Mouse (Mus musculus) spleen, adult 2 months (tissue): ENCODE measurements around the gene Ubtd1. TPM values are rescaled to one million over a fixed set of nuclear protein-coding genes. Genes with fewer than 3 reads are reported as not detected.

ENCODE experiments used
- DNase-seq, 2 experiments: peaks; one replicate each; pipeline versions ENCODE4 v3.0.0 to v3.0.0-alpha.2; 2012 to 2021; ENCODE audit warnings: low spot score in 2 of 2, low read depth in 1 of 2
- H3K27ac ChIP-seq: fragments of 200-500 bp; 2 replicates; pipeline ENCODE4 v1.5.1; 2012; ENCODE audit warnings: low read length, inconsistent platforms; ENCODE audit not compliant: insufficient read depth
- H3K27me3 ChIP-seq: fragments of 200-500 bp; 2 replicates; pipeline ENCODE4 v1.6.1; 2012; ENCODE audit warnings: mild to moderate bottlenecking, moderate library complexity, low read length, inconsistent platforms; ENCODE audit not compliant: control insufficient read depth, insufficient read depth
- H3K36me3 ChIP-seq: fragments of 200-500 bp; 2 replicates; pipeline ENCODE4 v1.6.1; 2012; ENCODE audit warnings: mild to moderate bottlenecking, low read length, inconsistent platforms; ENCODE audit not compliant: control insufficient read depth, insufficient read depth
- H3K4me1 ChIP-seq: fragments of 200-500 bp; 2 replicates; pipeline ENCODE4 v1.6.1; 2011; ENCODE audit warnings: inconsistent platforms; ENCODE audit not compliant: control insufficient read depth, insufficient read depth, insufficient read length
- H3K4me3 ChIP-seq: fragments of 200-500 bp; 2 replicates; pipeline ENCODE4 v1.5.1; 2011; ENCODE audit warnings: mild to moderate bottlenecking, inconsistent platforms; ENCODE audit not compliant: insufficient read depth, insufficient read length; ENCODE audit errors: extremely low read depth
- CTCF ChIP-seq: fragments of 200-500 bp; IDR thresholded peaks from 2 replicates; pipeline ENCODE4 v1.5.1; 2011; ENCODE audit warnings: mild to moderate bottlenecking, inconsistent platforms; ENCODE audit not compliant: insufficient read depth, insufficient read length, insufficient replicate concordance; ENCODE audit errors: extremely low read depth
- POLR2A ChIP-seq: fragments of 200-500 bp; IDR thresholded peaks from 2 replicates; pipeline ENCODE4 v1.6.1; 2011; ENCODE audit warnings: low read depth, low read length, inconsistent platforms
- WGBS: fragments of 180-500 bp; shearing (Covaris S2); methylation state at CpG from one replicate; pipeline ENCODE4 v1.1.7; 2018; 5-methylcytosine and 5-hydroxymethylcytosine counted together
- polyA plus RNA-seq: library from polyadenylated mRNA; depleted of rRNA; stranded (reverse); fragments of >200 nt; gene quantifications from 2 replicates; pipeline ENCODE4 v1.2.3, GENCODE M21; 2012

Gene Ubtd1
- polyA plus RNA-seq, 1 experiment, result 18.6 TPM

- Histone ChIP-seq H3K27ac (no peak overlapping the region), H3K27me3 (no peaks in the 10 kb centered on the region), H3K4me1 (no peaks in the 10 kb centered on the region), H3K4me3 (no peak overlapping the region), H3K36me3 (peaks cover 46% of the 10 kb centered on the region)
- WGBS, result 91% methylated on average over 7 of the region's 7 CpGs
- TF ChIP-seq CTCF, result no peak
- no peak for DNase-seq
These were observed 37.7 kb upstream of the Ubtd1 start for GRCm38 (mm10) chr19:41943841-41944240.

GRCm38 (mm10) chr19:41952287-41952686 is 29.3 kb upstream of the Ubtd1 start:
- TF ChIP-seq CTCF, result no peak
- no peak for TF ChIP-seq POLR2A
- Histone ChIP-seq H3K36me3 (peaks cover 46% of the 10 kb centered on the region), H3K4me1 (no peaks in the 10 kb centered on the region), H3K27ac (no peak overlapping the region), H3K27me3 (no peaks in the 10 kb centered on the region), H3K4me3 (no peak overlapping the region)
- 80% methylated on average over 4 of the region's 4 CpGs for WGBS
- DNase-seq, result no peak

GRCm38 (mm10) chr19:41953574-41953973 is 28.0 kb upstream of the Ubtd1 start:
- 94% methylated on average over 3 of the region's 3 CpGs for WGBS
- TF ChIP-seq POLR2A (no peak), CTCF (no peak)
- no peak overlapping the region for H3K4me3 ChIP-seq
- no peak overlapping the region for H3K27ac ChIP-seq
- H3K36me3 ChIP-seq, result peaks cover 48% of the 10 kb centered on the region
- DNase-seq, result no peak
- no peaks in the 10 kb centered on the region for H3K27me3 ChIP-seq
- H3K4me1 ChIP-seq, result no peaks in the 10 kb centered on the region

GRCm38 (mm10) chr19:41969618-41970017 is 11.9 kb upstream of the Ubtd1 start:
- no peaks in the 10 kb centered on the region for H3K27me3 ChIP-seq
- H3K4me1 ChIP-seq, result no peaks in the 10 kb centered on the region
- TF ChIP-seq CTCF, result no peak
- peaks cover 18% of the 10 kb centered on the region for H3K36me3 ChIP-seq
- WGBS, result 62% methylated on average over 7 of the region's 7 CpGs
- no peak overlapping the region for H3K4me3 ChIP-seq
- H3K27ac ChIP-seq, result no peak overlapping the region
- no peak for DNase-seq

GRCm38 (mm10) chr19:41973891-41974794 is 7.4 kb upstream of the Ubtd1 start:
- Histone ChIP-seq H3K4me3 (no peak overlapping the region), H3K4me1 (no peaks in the 10 kb centered on the region)

GRCm38 (mm10) chr19:41980422-41980818 is 1.1 kb upstream of the Ubtd1 start:
- Histone ChIP-seq H3K36me3 (peaks cover 2% of the 10 kb centered on the region; the same call in 1 of the 2 replicates), H3K4me3 (peak overlapping the region; percentile 70), H3K27ac (peak overlapping the region; percentile 56), H3K4me1 (peaks cover 3% of the 10 kb centered on the region; the same call in 1 of the 2 replicates), H3K27me3 (peaks cover 7% of the 10 kb centered on the region)
- no peak for DNase-seq
- WGBS, result under 1% methylated on average over 16 of the region's 16 CpGs
- TF ChIP-seq CTCF (no peak), POLR2A (no peak)

More at GRCm38 (mm10) chr19:41973891-41974794, 7.4 kb upstream of the Ubtd1 start:
- no peak for TF ChIP-seq CTCF
- no peak for TF ChIP-seq POLR2A
- no peaks in the 10 kb centered on the region for H3K27me3 ChIP-seq
- no peak for DNase-seq
- 80% methylated on average over 13 of the region's 13 CpGs for WGBS
- H3K36me3 ChIP-seq, result peaks cover 3% of the 10 kb centered on the region
- no peak overlapping the region for H3K27ac ChIP-seq
